Mouse (Mus musculus): Measurements from ENCODE around the gene Slc31a2. TPM values are rescaled to one million over a fixed set of nuclear protein-coding genes. Genes with fewer than 3 reads are reported as not detected.

Gene Slc31a2
- 17.3 and 18.0 TPM in 2 replicates for polyA plus RNA-seq (2014; fragmentation: Nextera tagmentation; extraction: Ambion mirVana)

- no peak within 1 kb of the TSS for H3K9ac ChIP-seq (ENCODE audit: low read depth, low read length)
- H3K4me2 ChIP-seq (ENCODE audit: low read depth, low read length) = no peak within 1 kb of the TSS
- DNase-seq (ENCODE audit: low spot score) = no peak
- no peaks in the 10 kb centered on the region for H3K9me3 ChIP-seq (ENCODE audit: control insufficient read depth, low read length)
- H3K4me1 ChIP-seq (ENCODE audit: control insufficient read depth, insufficient read depth, low read length) = no peaks in the 10 kb centered on the region
- no peak for ATAC-seq (ENCODE audit: low read depth)
- H3K27ac ChIP-seq (replicated peaks; ENCODE audit: low read depth, low read length) = no peak within 1 kb of the TSS
- 43% methylated on average over 2 of the region's 2 CpGs for WGBS
- no peaks in the 10 kb centered on the region for H3K27me3 ChIP-seq (replicated peaks; ENCODE audit: control insufficient read depth, insufficient read depth, low read length)
- H3K36me3 ChIP-seq (ENCODE audit: control insufficient read depth, insufficient read depth, low read length) = no peaks in the 10 kb centered on the region
- H3K4me3 ChIP-seq (ENCODE audit: low read depth, low read length) = no peak within 1 kb of the TSS
Measured at GRCm38 (mm10) chr4:62262276-62262675, at the start of gene Slc31a2. Gene Slc31a2, plus strand, starts transcription at chr4:62262562.

DNA sequence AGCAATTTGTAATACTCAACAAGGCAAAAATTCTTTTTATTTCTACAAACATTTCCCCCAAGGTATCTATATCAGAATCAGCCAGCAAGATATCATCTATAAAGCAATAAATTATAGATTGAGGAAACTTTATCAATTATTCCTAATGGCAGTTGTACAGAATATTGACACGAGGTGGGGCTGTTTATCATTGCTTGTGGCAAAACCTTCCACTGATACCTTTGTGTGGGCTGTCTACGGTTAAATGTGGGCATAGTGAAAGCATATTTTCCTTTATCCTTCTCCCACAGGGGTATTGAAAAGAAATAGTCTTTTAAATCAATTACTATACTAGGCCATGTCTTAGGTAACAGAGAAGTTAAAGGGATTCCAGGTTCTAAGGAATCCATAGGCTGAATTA, 48.9 kb upstream of the Slc31a2 start:
- H3K9me3 ChIP-seq (ENCODE audit: control insufficient read depth, low read length) = no peaks in the 10 kb centered on the region
- H3K36me3 ChIP-seq (ENCODE audit: control insufficient read depth, insufficient read depth, low read length) = no peaks in the 10 kb centered on the region
- no peak overlapping the region for H3K4me3 ChIP-seq (ENCODE audit: low read depth, low read length)
- ATAC-seq (ENCODE audit: low read depth) = no peak
- 76% methylated on average over 2 of the region's 2 CpGs for WGBS
- DNase-seq (ENCODE audit: low spot score) = no peak
- no peak overlapping the region for H3K9ac ChIP-seq (ENCODE audit: low read depth, low read length)
- H3K4me2 ChIP-seq (ENCODE audit: low read depth, low read length) = no peak overlapping the region
- no peaks in the 10 kb centered on the region for H3K4me1 ChIP-seq (ENCODE audit: control insufficient read depth, insufficient read depth, low read length)
- H3K27me3 ChIP-seq (replicated peaks; ENCODE audit: control insufficient read depth, insufficient read depth, low read length) = no peaks in the 10 kb centered on the region
- H3K27ac ChIP-seq (replicated peaks; ENCODE audit: low read depth, low read length) = no peak overlapping the region

- WGBS = 45% methylated on average over 10 of the region's 10 CpGs
Measured at GRCm38 (mm10) chr4:62228391-62228790, 34.0 kb upstream of the Slc31a2 start.

DNA sequence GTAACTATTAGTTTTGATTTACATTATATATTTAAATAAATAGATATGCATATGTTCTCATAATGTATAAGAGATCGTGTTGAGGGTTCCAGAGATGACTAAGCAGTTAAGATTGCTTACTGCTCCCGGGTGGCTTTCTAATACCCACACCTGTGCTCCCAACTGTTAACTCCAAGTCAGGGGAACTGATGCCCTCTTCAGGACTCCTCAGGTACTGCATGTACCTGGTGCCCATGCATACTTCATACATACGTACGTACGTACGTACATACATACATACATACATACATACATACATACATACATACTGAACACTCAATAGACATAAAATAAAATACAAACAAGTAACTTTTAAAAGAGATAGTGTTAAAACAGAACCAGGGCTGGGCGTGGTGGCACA, 32.9 kb upstream of the Slc31a2 start:
- H3K36me3 ChIP-seq (ENCODE audit: control insufficient read depth, insufficient read depth, low read length) = no peaks in the 10 kb centered on the region
- no peaks in the 10 kb centered on the region for H3K27me3 ChIP-seq (replicated peaks; ENCODE audit: control insufficient read depth, insufficient read depth, low read length)
- H3K4me1 ChIP-seq (ENCODE audit: control insufficient read depth, insufficient read depth, low read length) = no peaks in the 10 kb centered on the region
- no peak overlapping the region for H3K4me3 ChIP-seq (ENCODE audit: low read depth, low read length)
- 85% methylated on average over 7 of the region's 7 CpGs for WGBS
- no peak overlapping the region for H3K27ac ChIP-seq (replicated peaks; ENCODE audit: low read depth, low read length)
- no peaks in the 10 kb centered on the region for H3K9me3 ChIP-seq (ENCODE audit: control insufficient read depth, low read length)
- no peak overlapping the region for H3K4me2 ChIP-seq (ENCODE audit: low read depth, low read length)
- H3K9ac ChIP-seq (ENCODE audit: low read depth, low read length) = no peak overlapping the region
- ATAC-seq (ENCODE audit: low read depth) (no peak), DNase-seq (ENCODE audit: low spot score) (no peak)

More at GRCm38 (mm10) chr4:62228391-62228790, 34.0 kb upstream of the Slc31a2 start:
- no peak for ATAC-seq (ENCODE audit: low read depth)
- Histone ChIP-seq H3K27me3 (replicated peaks; ENCODE audit: control insufficient read depth, insufficient read depth, low read length) (no peaks in the 10 kb centered on the region), H3K4me2 (ENCODE audit: low read depth, low read length) (no peak overlapping the region), H3K27ac (replicated peaks; ENCODE audit: low read depth, low read length) (no peak overlapping the region), H3K4me1 (ENCODE audit: control insufficient read depth, insufficient read depth, low read length) (no peaks in the 10 kb centered on the region), H3K4me3 (ENCODE audit: low read depth, low read length) (no peak overlapping the region), H3K9ac (ENCODE audit: low read depth, low read length) (no peak overlapping the region), H3K9me3 (ENCODE audit: control insufficient read depth, low read length) (no peaks in the 10 kb centered on the region), H3K36me3 (ENCODE audit: control insufficient read depth, insufficient read depth, low read length) (no peaks in the 10 kb centered on the region)
- peak; percentile 5 for DNase-seq (ENCODE audit: low spot score)

- no peak overlapping the region for H3K27ac ChIP-seq (replicated peaks; ENCODE audit: low read depth, low read length)
- H3K4me3 ChIP-seq (ENCODE audit: low read depth, low read length) = no peak overlapping the region
- no peak for DNase-seq (ENCODE audit: low spot score)
- H3K9ac ChIP-seq (ENCODE audit: low read depth, low read length) = no peak overlapping the region
- ATAC-seq (ENCODE audit: low read depth) = no peak
- H3K4me1 ChIP-seq (ENCODE audit: control insufficient read depth, insufficient read depth, low read length) = no peaks in the 10 kb centered on the region
- 71% methylated on average over 1 of the region's 1 CpGs for WGBS
- H3K27me3 ChIP-seq (replicated peaks; ENCODE audit: control insufficient read depth, insufficient read depth, low read length) = no peaks in the 10 kb centered on the region
- H3K36me3 ChIP-seq (ENCODE audit: control insufficient read depth, insufficient read depth, low read length) = no peaks in the 10 kb centered on the region
- H3K9me3 ChIP-seq (ENCODE audit: control insufficient read depth, low read length) = no peaks in the 10 kb centered on the region
- no peak overlapping the region for H3K4me2 ChIP-seq (ENCODE audit: low read depth, low read length)
Measured at GRCm38 (mm10) chr4:62230153-62230552, 32.2 kb upstream of the Slc31a2 start.

GRCm38 (mm10) chr4:62230769-62231168, 31.6 kb upstream of the Slc31a2 start, which contains the start of gene Zfp37:
Gene Zfp37, minus strand, starts transcription at chr4:62231047.
- Histone ChIP-seq H3K9me3 (ENCODE audit: control insufficient read depth, low read length) (no peaks in the 10 kb centered on the region), H3K4me1 (ENCODE audit: control insufficient read depth, insufficient read depth, low read length) (no peaks in the 10 kb centered on the region), H3K36me3 (ENCODE audit: control insufficient read depth, insufficient read depth, low read length) (no peaks in the 10 kb centered on the region), H3K27me3 (replicated peaks; ENCODE audit: control insufficient read depth, insufficient read depth, low read length) (no peaks in the 10 kb centered on the region), H3K4me2 (ENCODE audit: low read depth, low read length) (no peak within 1 kb of the TSS), H3K27ac (replicated peaks; ENCODE audit: low read depth, low read length) (no peak within 1 kb of the TSS), H3K4me3 (ENCODE audit: low read depth, low read length) (no peak within 1 kb of the TSS), H3K9ac (ENCODE audit: low read depth, low read length) (no peak within 1 kb of the TSS)
- ATAC-seq (ENCODE audit: low read depth) = no peak
- DNase-seq (ENCODE audit: low spot score) = no peak
- WGBS = 71% methylated on average over 13 of the region's 13 CpGs

GRCm38 (mm10) chr4:62240586-62240985, 21.8 kb upstream of the Slc31a2 start:
- H3K9ac ChIP-seq (ENCODE audit: low read depth, low read length) = no peak overlapping the region
- no peaks in the 10 kb centered on the region for H3K9me3 ChIP-seq (ENCODE audit: control insufficient read depth, low read length)
- no peak overlapping the region for H3K4me2 ChIP-seq (ENCODE audit: low read depth, low read length)
- WGBS = 53% methylated on average over 6 of the region's 6 CpGs
- ATAC-seq (ENCODE audit: low read depth) (no peak), DNase-seq (ENCODE audit: low spot score) (no peak)
- no peaks in the 10 kb centered on the region for H3K27me3 ChIP-seq (replicated peaks; ENCODE audit: control insufficient read depth, insufficient read depth, low read length)
- H3K27ac ChIP-seq (replicated peaks; ENCODE audit: low read depth, low read length) = no peak overlapping the region
- no peaks in the 10 kb centered on the region for H3K36me3 ChIP-seq (ENCODE audit: control insufficient read depth, insufficient read depth, low read length)
- H3K4me3 ChIP-seq (ENCODE audit: low read depth, low read length) = no peak overlapping the region
- no peaks in the 10 kb centered on the region for H3K4me1 ChIP-seq (ENCODE audit: control insufficient read depth, insufficient read depth, low read length)

DNA sequence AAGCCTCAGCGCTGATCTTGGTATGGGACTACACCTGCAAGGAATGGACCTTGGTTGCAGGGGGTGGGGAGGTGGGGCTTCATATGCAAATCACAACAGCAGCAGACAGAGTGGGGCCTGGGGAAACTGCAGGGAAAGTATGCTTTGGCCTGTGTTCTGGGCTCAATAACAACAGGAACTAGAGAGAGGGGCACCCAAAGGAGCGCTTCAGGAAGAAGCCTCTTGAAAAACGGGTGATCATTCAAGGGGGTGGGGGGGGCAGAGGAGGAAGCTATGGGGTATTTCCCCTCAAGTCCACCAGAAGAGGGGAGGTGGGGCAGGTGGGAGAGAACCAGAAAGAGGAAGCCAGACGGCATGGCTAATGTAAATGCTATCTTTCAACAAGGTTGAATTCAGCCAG, 14.0 kb upstream of the Slc31a2 start:
- Histone ChIP-seq H3K27me3 (replicated peaks; ENCODE audit: control insufficient read depth, insufficient read depth, low read length) (no peaks in the 10 kb centered on the region), H3K9me3 (ENCODE audit: control insufficient read depth, low read length) (no peaks in the 10 kb centered on the region), H3K4me1 (ENCODE audit: control insufficient read depth, insufficient read depth, low read length) (no peaks in the 10 kb centered on the region), H3K27ac (replicated peaks; ENCODE audit: low read depth, low read length) (no peak overlapping the region), H3K9ac (ENCODE audit: low read depth, low read length) (no peak overlapping the region), H3K36me3 (ENCODE audit: control insufficient read depth, insufficient read depth, low read length) (no peaks in the 10 kb centered on the region), H3K4me3 (ENCODE audit: low read depth, low read length) (no peak overlapping the region), H3K4me2 (ENCODE audit: low read depth, low read length) (no peak overlapping the region)
- DNase-seq (ENCODE audit: low spot score) (no peak), ATAC-seq (ENCODE audit: low read depth) (no peak)
- 35% methylated on average over 4 of the region's 4 CpGs for WGBS

GRCm38 (mm10) chr4:62250896-62251544, 11.3 kb upstream of the Slc31a2 start:
- Histone ChIP-seq H3K36me3 (ENCODE audit: control insufficient read depth, insufficient read depth, low read length) (no peaks in the 10 kb centered on the region), H3K4me2 (ENCODE audit: low read depth, low read length) (no peak overlapping the region), H3K27me3 (replicated peaks; ENCODE audit: control insufficient read depth, insufficient read depth, low read length) (no peaks in the 10 kb centered on the region), H3K9me3 (ENCODE audit: control insufficient read depth, low read length) (no peaks in the 10 kb centered on the region), H3K27ac (replicated peaks; ENCODE audit: low read depth, low read length) (no peak overlapping the region), H3K9ac (ENCODE audit: low read depth, low read length) (no peak overlapping the region), H3K4me3 (ENCODE audit: low read depth, low read length) (no peak overlapping the region), H3K4me1 (ENCODE audit: control insufficient read depth, insufficient read depth, low read length) (no peaks in the 10 kb centered on the region)
- ATAC-seq (ENCODE audit: low read depth) = peak; percentile 37; the same call in 1 of the 2 replicates
- DNase-seq (ENCODE audit: low spot score) = peak; percentile 25
- WGBS = 43% methylated on average over 3 of the region's 3 CpGs
